Mouse (Mus musculus) limb, embryonic 10.5 days (tissue): ENCODE measurements around the gene F2rl2. TPM values are rescaled to one million over a fixed set of nuclear protein-coding genes. Genes with fewer than 3 reads are reported as not detected.

Source experiments
- DNase-seq: peaks from one replicate; pipeline ENCODE4 v3.0.0-alpha.2; 2017; ENCODE audit warnings: low spot score
- H3K27ac ChIP-seq: fragments of 300-500 bp; sonication (generic); 2 replicates; pipeline ENCODE4 v1.5.1; 2016; ENCODE audit warnings: mild to moderate bottlenecking
- H3K27me3 ChIP-seq: fragments of 300-500 bp; sonication (generic); 2 replicates; pipeline ENCODE4 v1.6.1; 2016; ENCODE audit warnings: low read depth, mild to moderate bottlenecking; ENCODE audit not compliant: poor library complexity, severe bottlenecking
- H3K36me3 ChIP-seq: fragments of 300-500 bp; sonication (generic); 2 replicates; pipeline ENCODE4 v1.6.1; 2016; ENCODE audit warnings: mild to moderate bottlenecking, moderate library complexity
- H3K4me1 ChIP-seq: fragments of 300-500 bp; sonication (generic); 2 replicates; pipeline ENCODE4 v1.6.1; 2016
- H3K4me3 ChIP-seq: fragments of 300-500 bp; sonication (generic); 2 replicates; pipeline ENCODE4 v1.5.1; 2016; ENCODE audit warnings: mild to moderate bottlenecking, moderate library complexity
- H3K9me3 ChIP-seq: fragments of 300-500 bp; sonication (generic); replicated peaks from 2 replicates; pipeline ENCODE4 v1.6.1; 2016; ENCODE audit warnings: mild to moderate bottlenecking
- WGBS: fragments of 180-500 bp; shearing (Covaris S2); methylation state at CpG from one replicate; pipeline ENCODE4 v1.1.7; 2016; 5-methylcytosine and 5-hydroxymethylcytosine counted together
- polyA plus RNA-seq: library from polyadenylated mRNA; unstranded; fragments of >200 nt; fragmentation: Nextera tagmentation; extraction: Ambion mirVana; gene quantifications from 2 replicates; pipeline ENCODE4 v1.2.1, GENCODE M21; 2016

The F2rl2 gene
- polyA plus RNA-seq, 1 experiment from 2014 or later, result 1.4 TPM

- Histone ChIP-seq H3K27ac (no peak overlapping the region), H3K9me3 (no peaks in the 10 kb centered on the region), H3K27me3 (no peaks in the 10 kb centered on the region), H3K4me3 (no peak overlapping the region), H3K36me3 (no peaks in the 10 kb centered on the region), H3K4me1 (peaks cover 9% of the 10 kb centered on the region; the same call in 1 of the 2 replicates)
- DNase-seq, result no peak
- 86% methylated on average over 11 of the region's 11 CpGs for WGBS
Observed at GRCm38 (mm10) chr13:95747541-95747940, 50.9 kb downstream of the F2rl2 start.

Other genes with a start within 250 kb of the F2rl2 start
- gene S100z, start 218.1 kb upstream of the F2rl2 start, polyA plus RNA-seq, result not detected in 2 replicates
- gene F2rl1, start 171.6 kb upstream of the F2rl2 start, polyA plus RNA-seq, result not detected in 2 replicates
- gene F2r, start 78.4 kb upstream of the F2rl2 start, polyA plus RNA-seq, result 141 and 143 TPM in 2 replicates
- gene Iqgap2, start 195.1 kb downstream of the F2rl2 start, polyA plus RNA-seq, result 7.1 and 9.7 TPM in 2 replicates